Mouse (Mus musculus): Measurements from ENCODE around the gene Arsj.

Gene Arsj

DNA sequence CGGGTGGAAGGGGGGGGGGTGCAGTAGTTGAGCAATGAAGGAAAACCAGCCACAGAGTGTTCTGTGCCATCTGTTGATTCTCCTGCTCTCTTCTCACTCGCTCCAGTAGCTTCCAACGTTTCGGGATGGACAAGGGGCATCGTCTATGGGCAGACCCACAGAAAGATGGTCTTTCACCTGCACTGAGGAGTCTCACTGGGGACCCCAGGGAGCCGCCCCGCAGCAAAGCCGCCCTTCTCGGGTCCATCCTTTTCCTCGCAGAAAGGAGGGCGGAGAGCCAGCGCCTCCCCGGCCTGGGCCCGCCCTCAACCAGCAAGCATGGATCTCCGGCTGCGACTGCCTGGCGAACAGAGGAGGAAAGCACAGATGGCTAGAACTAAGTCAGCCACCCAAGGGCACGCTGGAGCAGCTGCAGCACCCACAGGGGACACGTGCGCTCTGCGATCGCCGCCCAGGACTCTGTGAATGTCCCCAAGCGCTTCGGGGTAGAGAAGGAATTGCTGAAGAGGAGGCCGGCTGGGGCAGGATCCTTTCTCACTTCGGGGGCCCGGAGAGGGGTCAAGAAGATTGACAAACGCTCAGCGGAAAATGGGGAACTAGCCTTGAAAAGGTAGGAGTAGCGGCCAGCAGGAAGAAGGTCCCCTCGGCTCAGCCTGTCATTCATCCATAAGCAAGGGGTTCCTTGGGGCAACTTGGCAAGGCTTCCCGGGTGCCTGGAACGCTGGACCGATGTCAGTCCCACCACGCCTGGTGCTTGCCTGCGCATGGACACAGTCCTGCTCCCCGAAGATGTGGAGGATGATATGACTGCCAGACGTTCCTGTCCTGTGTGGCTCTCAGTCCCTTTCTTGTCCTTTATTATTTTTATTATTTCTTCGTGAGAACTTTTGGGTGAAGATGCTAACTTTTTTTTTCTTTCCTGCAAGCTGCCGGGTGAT lies at the start of gene Arsj:
Arsj (plus strand) TSS at position 117 of the 938 bp plus-strand sequence.
- DNase-seq (ENCODE audit: low spot score in 2 of 2) = no peak

DNA sequence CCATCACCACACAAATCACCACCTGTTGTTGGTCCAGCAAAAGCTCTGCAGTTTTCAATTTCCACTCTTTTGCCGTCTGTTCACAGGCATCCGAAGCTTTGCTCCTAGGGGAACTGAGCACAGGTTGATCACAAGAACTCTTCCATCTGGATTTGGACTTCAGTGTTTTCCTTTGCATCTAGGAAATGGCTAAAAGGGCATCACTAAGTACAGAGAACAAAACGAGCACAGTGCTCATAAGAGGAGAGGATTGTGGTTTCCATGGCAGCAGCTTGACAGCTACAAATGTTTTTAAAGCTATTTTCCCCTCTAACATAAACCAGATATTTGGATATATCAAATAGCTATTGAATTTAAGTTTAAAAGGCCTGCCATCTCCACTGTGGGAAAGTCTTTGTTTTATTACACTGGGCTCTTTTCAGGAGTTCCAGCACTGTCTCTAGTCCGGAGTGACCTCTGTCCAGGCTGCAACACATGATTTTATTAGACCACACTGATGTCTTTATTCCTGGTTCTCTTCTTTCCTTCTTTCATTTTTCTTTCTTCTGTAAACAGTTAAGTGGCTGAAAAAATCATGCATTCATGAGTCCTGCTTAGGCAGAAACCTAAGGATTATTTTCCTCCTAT lies 38.5 kb upstream of the Arsj start:
- DNase-seq (ENCODE audit: low spot score in 2 of 2) = no peak

DNA sequence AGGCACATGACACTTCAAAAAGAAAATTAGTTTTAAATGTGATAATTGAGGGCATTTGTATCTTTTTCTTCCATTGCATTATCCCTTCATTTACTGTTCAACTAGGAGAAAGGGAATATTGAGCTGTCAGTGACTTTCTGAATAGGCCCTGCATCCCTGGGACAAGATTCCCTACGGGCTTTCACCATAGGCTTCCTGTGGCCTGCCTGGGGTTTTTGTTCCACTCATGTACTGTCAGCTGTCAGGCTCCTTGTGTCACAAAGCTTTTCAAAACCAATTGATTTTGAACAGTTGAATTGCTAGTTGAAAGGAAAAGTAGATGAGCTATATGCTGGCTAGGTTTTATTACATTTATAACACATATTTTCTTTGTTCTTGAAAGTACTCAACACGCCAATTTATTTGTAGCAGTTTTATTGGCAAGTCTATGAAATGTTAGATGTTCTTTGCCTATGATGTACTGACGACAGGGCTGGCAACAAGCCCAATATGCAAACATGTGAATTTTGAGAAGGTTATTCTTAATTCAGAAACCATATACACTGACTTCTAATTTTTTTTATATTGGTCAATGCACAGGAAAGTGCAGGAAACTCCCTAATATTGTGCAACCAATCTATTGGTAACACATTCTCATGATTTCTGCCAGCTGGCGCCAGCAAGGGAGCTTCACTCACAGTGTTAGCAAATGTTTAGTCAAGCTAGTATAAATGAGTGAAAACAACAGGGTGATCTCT lies 37.4 kb upstream of the Arsj start:
- no peak for DNase-seq (ENCODE audit: low spot score in 2 of 2)

DNA sequence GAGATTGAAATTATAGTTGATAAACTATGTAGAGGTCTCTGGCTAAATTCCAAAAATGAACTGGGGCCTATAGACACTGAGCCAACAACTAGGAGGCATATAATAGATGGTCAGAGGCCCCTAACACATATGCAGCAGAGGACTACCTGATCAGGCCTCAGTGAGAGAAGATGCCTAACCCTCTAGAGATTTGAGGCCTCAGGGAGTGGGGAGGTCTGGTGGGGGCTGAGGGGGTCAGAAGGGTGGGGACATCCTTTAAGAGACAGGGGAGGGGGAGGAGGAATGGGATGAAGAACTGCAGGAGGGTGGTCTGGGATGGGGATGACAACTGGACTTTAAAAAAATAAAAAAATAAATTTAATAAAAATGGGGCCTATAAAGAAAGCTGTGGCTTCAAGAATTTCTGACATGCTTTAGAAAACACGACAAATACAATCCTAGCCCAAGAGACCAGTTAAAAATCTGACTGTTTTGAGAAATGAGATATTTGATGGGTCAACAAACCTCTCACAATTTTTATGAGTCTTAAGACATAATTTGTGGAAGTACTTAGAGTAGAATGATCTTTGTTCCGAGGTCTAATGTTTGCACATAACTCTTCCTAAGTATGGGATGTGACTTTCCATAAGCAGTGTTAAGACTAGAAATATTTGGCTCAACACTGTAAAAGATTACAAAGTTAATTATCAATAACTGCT lies 36.7 kb upstream of the Arsj start:
- no peak for DNase-seq (ENCODE audit: low spot score in 2 of 2)

DNA sequence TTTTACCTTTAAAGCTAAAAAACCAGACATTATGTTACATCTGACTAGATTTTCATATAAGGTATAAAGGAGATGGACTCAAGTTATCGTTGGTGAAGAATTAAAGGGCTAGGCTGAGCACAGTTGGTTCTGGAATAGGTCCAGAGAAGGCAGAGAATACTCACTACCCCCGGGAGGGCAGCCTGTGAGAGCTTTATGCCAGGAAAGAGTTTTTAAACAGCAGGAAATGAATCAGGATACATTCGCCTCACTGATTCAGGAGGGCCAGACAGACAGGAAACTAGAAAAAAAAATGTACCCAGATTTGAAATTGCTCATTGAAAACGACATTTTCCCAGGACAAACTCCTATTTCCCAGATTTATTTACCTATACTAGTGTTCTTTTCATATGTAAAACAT lies 28.2 kb upstream of the Arsj start:
- no peak for DNase-seq (ENCODE audit: low spot score in 2 of 2)

DNA sequence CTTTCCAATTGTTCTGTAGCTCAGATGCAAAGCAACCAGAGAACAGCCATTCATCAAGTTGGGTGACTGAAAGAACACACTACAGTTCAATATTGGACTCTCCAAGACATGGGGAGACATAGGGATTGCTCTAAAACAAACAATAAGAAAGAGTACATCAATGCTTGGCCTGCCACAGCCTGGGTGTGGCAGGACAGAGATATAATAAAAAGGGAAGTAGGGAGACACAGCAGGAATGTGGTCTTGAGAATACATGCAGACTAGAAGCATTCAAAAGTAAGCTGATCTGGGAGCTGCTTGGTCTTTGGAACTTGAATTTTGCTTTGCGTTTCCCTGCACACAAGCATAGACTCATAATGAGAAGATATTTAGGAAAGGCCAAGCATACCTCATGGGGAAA lies 18.7 kb upstream of the Arsj start:
- no peak for DNase-seq (ENCODE audit: low spot score in 2 of 2)

DNA sequence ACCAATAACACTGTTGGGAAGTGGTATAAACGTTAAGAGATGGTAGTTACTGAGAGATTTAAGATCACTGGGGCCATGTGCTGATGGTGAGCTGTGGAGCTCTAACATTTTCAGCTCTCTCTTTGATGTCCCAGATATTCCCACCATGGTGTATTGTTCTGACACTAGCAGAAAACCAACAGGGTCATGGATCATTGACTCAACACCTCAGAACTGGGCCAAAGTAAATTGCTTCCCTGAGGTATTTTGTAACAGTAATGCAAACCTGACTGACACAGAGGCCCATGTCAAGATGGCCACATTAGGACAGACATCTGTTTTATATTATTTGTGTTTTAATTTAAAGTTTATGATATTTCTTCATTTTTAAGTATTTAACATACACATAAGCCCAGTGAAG lies 3.7 kb upstream of the Arsj start:
- DNase-seq (ENCODE audit: low spot score in 2 of 2) = no peak

DNA sequence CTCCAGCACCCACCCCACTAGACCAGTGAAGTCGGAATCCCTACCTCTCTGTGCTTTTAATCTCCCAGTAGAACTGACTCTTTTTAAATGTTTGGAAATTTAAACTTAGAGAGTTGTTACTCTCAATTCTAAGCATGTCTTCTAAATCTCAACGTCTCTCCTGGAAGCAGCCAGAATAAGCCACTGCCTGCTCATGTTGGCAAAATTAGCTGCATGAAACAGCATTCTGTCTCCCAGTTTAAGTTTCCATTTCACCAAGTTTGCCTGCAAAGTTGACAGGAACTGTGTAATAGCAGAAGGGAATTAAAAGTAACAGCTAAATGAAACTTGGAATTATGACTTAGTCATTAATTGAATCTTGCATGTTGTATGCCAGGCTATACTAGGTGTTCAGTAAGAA lies 1.1 kb upstream of the Arsj start:
- DNase-seq (ENCODE audit: low spot score in 2 of 2) = no peak

DNA sequence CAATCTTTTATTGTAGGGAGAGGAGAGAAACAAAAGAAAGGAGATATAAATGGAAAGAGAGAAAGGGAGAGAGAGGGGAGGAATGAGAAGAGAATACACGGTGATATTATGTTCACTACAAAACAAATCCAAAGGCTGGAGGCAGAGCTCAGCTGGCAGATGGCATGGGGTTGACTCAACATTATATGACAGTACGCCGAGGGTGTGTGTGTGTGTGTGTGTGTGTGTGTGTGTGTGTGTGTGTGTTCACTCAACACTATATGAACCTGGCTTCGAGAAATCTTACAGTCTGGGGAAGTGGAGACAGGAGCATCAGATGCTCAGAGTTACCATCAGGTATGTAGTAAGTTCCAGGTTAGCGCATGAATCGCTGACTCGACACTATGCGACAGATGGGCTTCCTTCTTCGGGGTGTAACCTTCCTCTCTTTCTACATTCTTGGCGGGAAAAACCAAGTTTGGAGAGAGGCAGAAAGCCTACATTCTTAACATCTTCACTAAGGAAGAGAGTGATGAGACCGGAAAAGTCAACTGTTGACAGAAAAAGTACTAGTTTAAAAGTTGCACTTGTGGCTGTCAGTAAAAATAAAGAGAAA lies 456 bp upstream of the Arsj start:
- DNase-seq (ENCODE audit: low spot score in 2 of 2) = no peak

DNA sequence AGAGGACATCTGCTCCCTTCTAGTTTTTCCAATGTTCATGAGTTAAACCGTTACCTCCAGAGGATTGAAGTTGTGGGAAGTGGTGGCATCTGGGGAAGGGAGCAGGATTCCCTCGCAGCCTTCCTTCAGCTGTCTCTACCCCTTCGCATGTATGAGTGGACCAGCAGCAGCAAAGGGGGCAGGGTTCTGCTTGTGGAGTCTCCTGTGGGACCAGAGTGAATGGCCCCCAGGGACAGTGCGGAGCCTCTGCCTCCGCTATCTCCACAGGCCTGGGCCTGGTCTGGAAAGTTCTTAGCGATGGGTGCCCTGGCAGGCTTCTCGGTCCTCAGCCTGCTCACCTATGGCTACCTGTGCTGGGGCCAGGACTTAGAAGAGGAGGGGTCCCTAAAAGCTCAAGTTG lies 1.1 kb downstream of the Arsj start:
- no peak for DNase-seq (ENCODE audit: low spot score in 2 of 2)

DNA sequence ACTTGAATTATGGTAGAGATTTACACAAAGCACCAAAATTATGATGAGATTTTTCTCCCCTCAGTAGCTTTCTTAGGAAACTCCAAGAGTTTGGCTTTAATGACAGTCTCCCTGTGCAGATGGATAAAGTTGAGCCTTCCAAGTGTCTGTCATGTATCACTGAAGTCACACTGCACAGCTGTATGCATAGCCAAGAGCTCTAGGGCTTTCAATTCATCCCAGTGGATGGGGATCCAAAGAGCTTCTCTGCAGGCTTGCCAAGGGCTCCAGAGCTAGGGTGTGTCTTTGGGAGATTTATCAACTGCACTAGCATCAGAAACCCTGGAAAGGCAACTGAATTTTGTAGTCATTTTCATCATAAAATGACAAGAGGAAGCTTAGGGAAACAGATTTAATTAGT lies 7.1 kb downstream of the Arsj start:
- DNase-seq (ENCODE audit: low spot score in 2 of 2) = no peak

DNA sequence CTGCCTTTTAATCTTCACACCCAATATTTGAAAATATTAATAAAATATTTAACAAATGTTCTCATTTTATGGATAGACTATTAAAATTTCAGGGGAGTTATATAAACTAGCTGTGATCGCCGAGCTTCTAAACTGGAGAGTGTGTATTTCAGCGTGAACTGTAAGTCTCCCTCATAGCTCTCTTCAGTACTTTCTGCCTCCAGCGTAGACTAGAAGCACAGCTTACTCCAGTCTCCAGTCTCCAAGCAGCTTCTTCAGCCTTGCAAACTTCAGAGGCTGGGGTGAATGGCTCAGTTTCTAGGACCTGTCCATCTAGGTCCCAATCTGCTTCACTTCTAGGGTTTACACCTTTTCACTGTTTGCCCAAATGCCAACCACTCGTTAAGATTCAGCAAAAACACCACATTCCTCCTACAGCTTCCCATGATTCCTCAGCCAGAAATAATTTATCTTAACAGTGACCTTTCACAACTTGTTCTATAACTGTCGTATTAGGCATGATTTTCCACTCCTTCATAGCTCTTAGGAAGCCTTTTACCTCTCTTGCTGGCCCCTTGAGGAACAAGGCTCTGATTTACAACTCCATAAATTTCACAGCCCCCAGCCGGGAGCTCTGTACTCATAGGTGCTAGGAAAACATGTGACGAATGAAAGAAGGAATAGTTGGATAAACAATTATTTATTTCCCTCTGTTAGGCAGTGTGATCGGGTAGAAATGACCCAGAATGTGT lies 9.5 kb downstream of the Arsj start:
- no peak for DNase-seq (ENCODE audit: low spot score in 2 of 2)

DNA sequence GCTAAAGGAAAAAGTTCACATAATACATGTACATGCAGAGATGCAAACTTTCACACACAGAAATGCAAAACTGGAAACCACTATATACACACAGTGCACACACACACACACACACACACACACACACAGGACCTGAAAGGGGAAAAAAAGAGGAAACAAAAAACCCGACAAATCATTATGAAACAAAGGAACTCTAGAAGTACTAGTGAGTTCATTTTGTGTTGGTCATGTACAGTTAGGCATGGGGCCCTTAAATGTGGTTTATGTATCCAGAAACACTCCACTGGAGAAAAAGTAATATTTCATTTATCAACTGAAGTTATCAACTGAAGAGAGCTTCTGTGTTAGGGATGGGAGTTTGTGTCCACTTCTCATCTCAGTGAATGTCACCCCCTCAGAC lies 10.2 kb downstream of the Arsj start:
- DNase-seq (ENCODE audit: low spot score in 2 of 2) = no peak

DNA sequence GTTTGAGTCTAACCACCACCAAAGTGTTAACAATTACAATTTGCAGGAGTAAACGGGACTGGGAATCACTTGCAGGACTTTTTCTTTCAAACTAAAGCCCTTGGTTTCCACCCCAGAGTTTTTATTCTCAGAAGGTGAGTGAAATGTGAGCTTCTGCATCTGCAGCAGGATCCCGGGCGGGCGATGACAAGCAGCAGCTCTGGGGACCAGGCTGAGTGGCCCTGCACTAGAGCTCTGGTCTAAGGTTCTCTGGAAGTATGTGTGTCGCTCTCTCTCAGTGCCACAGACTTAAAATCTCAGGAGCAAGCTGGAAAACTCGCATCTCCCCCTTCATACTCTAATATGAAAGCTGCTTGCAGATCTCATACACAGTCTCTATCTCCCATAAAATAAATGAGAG lies 15.8 kb downstream of the Arsj start:
- no peak for DNase-seq (ENCODE audit: low spot score in 2 of 2)

DNA sequence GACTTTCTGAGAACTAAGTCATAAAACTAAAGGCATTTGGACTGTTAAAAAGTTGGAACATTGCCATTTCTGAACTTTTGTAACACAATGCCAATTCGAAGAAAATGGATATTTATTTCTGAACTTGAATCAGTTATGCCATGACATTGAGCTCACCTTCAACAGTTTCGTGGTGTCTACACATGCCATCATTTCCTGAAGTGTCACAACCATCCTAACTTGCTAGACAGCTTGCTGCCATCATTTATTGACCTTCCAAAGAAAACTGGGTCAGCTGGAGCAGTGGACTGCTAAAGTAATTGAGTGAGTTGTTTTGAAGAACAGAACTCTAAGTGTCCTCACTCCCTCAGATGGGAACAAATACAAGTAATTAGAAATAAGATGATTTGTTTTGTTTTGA lies 16.2 kb downstream of the Arsj start:
- DNase-seq (ENCODE audit: low spot score in 2 of 2) = no peak

DNA sequence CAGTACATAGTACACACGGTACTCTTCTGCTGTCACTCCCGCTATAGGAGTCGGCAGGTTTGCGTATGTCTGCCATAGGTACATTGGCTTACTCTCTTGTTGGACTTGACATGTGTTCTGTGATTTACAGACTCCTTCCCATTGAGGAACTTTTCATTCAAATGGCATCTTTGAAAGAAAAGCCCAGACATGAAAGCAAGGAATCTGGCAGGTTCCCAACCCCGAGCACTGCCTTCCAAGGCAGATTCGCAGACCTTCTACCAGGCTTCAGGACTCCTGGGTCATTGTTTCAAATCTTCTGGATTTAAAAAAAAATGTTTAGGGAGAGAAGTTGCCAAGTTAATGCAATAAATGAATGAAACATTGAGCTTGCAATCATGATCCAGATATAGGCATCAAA lies 19.8 kb downstream of the Arsj start:
- no peak for DNase-seq (ENCODE audit: low spot score in 2 of 2)

DNA sequence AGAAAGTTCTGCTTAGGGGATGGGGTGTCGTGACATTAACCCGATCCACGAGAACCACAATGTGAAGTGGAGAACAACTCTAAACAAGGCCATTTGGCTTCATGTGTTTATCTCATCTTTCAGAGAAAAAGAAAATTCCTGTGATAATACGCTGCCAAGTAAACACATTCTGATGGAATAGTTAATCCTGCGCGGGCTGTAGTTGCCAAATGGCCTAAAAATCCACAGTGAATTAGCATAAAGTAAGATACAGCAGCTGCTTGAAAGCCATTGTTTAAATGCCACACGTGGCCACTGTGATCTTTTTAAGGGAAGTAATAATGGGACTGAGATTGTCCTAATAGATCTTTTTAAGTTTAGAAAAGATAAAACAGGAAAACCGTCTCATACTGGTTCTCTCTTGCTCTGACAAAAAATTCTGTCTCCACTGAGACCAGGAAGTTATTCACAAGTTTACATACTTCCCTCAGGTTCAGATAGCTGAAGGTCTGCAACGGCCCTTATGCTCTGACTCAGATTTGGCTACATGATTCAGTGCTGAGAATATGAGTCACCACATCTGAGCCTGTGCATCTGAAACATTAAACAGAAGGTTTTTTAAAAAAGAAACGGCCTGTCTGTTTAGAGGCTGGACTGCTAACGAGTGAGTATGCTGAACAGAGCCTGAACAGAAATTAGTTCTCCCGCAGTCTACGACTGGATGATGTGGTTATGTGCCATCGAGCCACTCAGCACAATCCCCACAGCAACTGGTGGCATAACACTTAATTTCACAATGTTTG lies 21.4 kb downstream of the Arsj start:
- DNase-seq (ENCODE audit: low spot score in 2 of 2) = no peak

DNA sequence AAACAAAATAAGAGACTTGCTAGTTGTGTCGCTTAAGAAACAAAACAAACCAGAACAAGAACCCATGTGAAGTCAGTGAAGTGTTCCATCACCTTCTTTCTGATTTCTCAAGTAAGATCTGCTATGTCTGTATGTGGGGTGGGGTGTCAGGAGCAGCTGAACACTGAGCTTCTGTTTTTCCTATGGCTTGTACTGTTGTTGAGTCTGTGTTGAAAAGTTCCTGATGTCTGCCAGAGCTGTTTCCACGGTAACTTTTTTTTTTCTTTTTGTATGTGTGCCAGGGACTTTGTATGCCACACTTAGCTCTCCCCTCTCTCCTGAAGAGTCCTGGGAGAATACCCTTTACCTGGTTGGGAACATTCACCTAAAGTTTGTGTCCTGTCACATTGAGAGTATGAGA lies 34.0 kb downstream of the Arsj start:
- DNase-seq (ENCODE audit: low spot score in 2 of 2) = no peak

DNA sequence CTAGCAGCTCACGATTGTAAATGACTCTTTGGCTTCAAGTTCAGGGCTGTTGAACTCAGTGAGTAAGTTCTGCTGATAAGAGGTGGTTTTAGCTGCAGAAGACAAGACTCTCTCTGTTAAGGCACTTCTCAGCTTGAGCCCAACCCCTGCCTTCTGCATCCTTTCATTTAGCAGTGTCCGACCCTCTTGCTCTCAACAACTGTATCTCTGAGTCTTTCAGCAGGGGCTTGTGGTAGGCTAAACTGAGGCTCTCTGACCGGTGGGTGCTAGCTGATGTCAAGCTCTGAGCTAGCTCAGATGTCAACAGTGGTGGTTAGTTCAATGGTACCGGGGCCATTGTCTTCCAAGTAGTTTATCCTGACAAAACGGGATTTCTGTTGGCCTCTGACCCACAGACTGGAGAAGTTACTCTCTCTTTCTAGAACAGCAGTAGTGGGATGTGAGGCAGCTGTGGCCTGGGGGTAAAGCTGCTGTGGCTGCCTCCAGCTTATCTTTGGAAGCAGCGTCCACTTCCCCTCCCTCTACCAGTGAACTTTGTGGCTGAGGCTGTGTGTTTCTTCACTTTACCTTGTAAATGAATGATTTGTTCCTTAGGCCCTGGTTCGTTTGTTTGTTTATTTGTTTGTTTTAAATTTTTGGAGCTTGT lies 34.6 kb downstream of the Arsj start:
- no peak for DNase-seq (ENCODE audit: low spot score in 2 of 2)

DNA sequence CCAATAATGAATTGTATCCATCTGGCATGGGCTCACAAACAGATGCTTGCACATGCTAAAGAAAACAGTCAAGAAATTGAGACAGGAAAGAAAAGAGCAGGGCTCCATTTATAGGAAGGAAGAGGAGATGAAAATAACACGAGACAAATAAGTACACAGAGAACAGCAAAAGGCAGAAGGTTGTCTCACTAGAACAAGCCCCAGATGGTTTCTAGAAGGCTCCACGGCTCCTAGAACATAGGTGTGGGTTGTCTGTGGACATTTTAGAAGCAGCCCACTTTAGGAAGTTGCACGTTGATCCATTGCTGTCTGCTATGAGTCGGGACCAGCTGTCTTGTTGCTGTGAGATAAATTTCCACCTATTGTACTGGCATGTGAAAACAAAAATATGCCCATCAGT lies 37.2 kb downstream of the Arsj start:
- DNase-seq (ENCODE audit: low spot score in 2 of 2) = no peak

All from spleen, postnatal 4 days (tissue).